Mouse (Mus musculus): ENCODE measurements around the gene Cybrd1.

The Cybrd1 gene

DNA sequence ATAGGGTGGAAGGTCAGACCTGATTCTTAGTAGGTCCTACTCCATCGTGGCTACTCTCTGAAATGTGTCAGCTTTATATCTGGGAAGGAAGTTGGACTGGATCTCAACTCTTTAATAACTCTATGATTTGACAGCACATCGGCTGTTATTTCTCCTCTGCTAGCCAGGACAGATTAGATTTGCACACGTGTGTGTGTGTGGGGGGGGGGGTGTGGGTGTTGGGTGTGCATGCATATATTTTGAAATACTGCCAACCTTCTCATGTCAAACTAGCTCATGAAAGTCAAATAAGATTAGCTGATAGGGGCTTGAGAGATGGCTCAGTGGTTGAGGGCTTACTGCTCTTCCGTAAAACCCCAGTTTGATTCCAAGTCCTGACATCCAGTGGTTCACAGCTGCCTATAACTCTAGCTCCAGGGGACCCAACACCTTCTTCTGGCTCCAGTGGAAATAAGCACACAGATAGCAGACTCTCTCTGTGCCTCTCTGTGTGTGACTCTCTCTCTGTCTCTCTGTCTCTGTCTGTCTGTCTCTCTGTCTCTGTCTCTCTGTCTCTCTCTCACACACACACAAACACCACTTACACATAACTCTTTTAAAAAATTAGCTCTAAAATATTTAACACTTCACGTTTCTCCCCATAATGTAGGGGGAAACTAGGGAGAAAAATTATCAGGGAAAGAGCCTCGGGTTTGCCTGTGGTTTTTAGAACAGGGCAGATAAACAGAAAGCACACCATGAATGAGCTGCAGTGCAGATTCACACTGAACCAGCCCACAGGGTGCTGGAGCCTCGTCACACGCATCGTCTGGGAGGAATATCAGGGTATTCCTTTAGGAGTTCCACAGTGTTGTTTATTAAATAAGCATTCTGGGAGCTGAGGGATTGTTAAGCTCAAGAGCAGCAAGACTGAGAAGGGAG, 58.9 kb downstream of the Cybrd1 start:
- no peak for DNase-seq

DNA sequence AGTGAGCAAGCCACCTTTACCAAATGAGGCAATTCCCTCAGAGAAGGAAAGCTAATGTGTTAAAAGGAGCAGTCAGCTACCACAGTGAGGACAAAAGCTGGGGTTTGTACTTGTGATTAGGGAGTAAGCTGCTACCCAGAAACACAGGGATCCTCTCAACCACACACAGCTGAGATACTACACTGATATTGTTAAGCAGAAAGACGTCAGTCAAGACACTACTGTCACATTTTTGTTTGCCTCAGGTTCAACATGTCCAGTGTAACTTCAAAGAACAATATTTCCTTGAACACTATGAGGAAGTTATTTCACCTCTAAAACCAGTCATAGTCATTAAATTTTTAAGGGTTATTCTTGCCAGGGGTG, 59.5 kb downstream of the Cybrd1 start:
- DNase-seq: no peak

DNA sequence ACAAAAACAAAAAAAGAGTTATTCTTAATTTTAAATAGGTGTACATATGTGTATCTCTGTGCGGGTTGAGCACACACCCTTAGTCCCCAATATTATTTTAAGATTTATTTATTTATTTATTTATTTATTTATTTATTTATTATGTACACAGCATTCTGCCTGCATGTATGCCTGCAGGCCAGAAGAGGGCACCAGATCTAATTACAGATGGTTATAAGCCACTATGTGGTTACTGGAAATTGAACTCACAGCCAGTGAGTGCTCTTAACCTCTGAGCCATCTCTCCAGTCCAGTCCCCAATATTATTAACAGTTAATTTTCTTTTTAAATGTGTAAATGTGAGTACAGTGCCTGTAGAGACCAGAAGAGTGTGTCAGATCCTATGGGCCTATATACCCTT, 60.0 kb downstream of the Cybrd1 start:
- DNase-seq: no peak

DNA sequence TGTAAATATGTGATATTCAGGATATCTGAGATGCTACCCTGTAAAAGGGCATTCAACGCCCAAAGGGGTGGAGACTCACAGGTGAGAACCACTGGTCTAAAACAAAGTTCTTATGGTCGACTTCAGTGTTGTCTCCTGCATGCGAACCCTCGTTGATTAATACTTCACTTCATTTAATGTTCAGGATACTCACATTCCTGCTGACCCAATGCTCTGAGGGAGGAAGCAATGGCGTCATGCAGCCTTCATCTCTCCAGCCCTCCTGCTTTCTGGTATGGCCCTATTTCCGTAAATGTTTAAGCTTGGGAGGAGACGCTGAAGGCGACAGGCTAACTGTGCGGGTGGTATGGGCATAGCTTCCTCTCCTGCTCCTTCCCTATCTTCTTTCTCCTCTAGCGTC, 62.0 kb downstream of the Cybrd1 start:
- DNase-seq: no peak

DNA sequence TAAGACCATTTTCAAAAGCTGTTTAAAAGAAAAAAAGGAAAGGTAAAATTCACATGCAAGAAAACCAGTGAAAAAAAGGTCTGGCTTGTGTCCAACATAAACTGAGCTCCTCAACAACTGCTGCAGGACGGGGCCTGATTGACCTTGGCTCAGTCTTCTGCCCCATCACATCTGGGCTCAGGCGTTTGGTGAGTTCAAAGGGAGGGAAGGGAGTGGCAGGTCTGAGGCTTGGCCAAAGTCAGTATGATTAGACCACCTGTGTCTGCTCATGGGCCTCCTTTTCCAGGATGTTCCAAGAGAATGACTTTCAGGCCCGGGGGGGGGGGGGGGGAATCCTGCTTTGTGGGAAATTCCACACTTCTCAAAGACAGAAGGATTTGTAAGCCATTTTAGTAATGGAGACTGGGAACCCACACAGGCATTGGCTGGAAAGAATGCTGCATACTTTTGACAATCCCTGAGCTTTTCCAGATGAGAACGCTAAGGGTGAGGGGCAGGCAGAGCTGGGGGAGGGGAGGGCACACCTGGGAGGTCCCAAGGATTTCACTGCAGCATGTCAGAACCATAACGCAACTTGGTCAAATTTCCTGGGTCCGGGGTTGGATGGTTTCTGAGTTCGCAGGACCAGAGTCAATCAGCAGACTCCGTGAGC, 63.0 kb downstream of the Cybrd1 start:
- no peak for DNase-seq

DNA sequence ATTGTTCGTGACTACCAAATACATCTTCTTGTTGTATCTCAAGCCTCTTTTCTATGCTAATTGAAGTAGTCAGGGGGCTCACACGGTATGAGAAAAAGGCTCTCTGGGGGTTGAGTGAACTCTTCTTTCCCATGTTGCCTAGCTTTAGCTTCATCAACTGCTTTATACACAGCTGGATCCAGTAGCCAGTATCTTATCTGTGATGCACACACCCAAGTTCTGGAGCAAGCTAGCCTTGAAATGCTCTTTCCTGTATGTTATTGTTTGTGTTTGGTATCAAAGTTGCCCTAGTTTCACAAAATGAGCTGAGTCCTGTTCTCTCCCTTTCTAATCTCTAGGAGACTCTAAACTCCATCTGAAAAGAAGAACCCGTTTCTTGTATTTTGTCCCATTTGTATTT, 70.2 kb downstream of the Cybrd1 start:
- DNase-seq: no peak

DNA sequence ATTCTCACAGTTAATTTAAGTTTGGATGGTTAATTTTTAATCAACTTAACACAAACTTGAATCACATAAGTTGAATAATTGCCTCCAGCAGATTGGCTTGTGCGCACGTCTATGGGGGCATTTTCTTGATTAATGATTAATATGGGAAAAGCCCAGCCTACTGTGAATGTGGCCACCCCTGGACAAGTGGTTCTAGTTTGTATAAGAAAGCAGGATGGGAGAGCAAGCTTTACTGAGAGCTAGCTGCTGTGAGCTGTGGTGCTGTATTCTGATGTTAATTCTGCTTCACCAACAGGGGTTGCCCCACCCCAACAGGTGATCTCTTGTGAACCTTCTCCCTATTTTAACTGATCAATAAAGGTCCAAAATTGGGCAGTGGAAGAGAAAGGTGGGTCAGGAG, 71.1 kb downstream of the Cybrd1 start:
- no peak for DNase-seq

DNA sequence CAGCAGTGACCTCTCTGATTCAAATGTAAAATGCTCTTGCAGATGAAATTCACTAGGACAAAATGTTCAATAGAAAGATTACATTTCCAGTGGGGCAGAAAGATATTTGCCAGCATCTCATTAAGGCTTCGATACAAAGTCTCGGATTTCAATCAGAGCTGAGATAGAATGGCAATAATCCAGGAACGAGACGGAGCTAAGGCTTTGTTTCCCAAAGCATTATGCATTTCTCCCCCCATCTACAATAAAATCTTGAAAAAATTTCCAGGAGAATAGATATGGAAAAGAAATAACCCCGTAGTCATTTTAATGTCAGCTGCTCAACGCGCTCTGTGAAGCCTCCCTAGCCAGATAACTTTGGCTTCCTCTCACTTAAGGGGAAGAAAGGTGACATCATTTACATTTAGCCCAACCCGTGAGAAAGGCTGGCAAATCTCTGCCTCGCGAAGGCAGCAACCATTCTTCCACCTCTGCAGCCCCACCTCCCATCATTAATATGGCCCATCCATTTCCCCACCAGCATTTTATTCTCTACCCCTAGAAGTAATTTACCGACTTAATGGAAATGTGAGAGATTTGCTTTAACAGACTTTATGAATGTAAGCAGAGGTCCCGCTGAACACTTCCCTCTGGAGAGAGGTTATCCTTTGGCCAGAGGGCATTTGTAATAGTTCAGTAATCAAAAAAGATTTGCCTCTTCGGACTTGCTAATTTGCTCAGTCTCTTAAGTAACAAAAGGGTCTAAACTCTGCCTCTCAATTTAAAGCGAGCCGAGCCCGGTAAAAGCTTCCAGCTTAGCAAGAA, 73.9 kb downstream of the Cybrd1 start:
- no peak for DNase-seq

DNA sequence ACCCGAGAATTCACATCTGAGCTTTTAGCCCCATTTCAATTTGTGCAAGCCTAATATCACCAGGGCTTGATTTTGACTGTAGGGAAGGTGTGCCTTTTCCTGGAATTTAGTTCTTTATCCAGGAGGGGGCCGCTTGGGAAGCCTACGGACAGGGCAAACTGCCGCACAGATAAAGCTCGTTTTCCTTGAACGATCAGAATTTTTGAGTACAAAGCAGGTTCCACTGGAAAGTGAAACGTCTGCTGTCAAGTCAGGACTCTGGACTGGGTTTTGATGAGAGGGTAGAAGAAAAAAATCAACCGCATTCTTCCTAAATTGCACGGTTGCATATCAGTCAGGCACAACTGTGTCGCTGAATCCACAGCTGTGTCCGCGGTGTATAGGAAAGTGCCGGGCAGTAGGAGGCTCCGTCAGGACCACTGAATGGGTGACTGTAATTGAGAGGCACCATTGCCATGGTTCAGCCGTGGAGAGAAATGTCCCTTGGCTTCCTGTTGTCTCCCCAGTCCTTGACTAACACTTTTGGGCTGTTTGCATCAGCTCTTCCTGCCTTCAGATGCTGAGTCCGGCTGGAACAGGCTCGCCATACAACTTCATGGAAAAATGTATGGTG, 74.6 kb downstream of the Cybrd1 start:
- DNase-seq: no peak
